Mouse (Mus musculus) small intestine, adult 2 months (tissue): ENCODE data around the gene Pank2. TPM values are rescaled to one million over a fixed set of nuclear protein-coding genes. Genes with fewer than 3 reads are reported as not detected.
"Not testable (repeated sequence)": the region's sequence is repeated elsewhere in the genome, so short reads cannot be mapped to it uniquely, and the experiment has no call there.

ENCODE experiments used
- H3K27ac ChIP-seq: fragments of 200-500 bp; 2 replicates; pipeline ENCODE4 v1.5.1; 2012; ENCODE audit warnings: low read depth, low read length, control low read depth, inconsistent platforms; ENCODE audit not compliant: insufficient read depth
- H3K27me3 ChIP-seq: fragments of 200-500 bp; 2 replicates; pipeline ENCODE4 v1.6.1; 2012; ENCODE audit warnings: mild to moderate bottlenecking, moderate library complexity, low read length, inconsistent platforms; ENCODE audit not compliant: control insufficient read depth, insufficient read depth
- H3K36me3 ChIP-seq: fragments of 200-500 bp; 2 replicates; pipeline ENCODE4 v1.6.1; 2012; ENCODE audit warnings: mild to moderate bottlenecking, low read length, control low read depth, inconsistent platforms; ENCODE audit not compliant: control insufficient read depth, insufficient read depth
- H3K4me1 ChIP-seq: fragments of 200-500 bp; 2 replicates; pipeline ENCODE4 v1.6.1; 2012; ENCODE audit warnings: low read length, inconsistent platforms, mixed read lengths; ENCODE audit not compliant: control insufficient read depth, insufficient read depth, insufficient read length
- H3K4me3 ChIP-seq: fragments of 200-500 bp; 2 replicates; pipeline ENCODE4 v1.5.1; 2012; ENCODE audit warnings: low read depth, mild to moderate bottlenecking, control low read depth, inconsistent platforms, low read length, moderate library complexity
- CTCF ChIP-seq: fragments of 200-500 bp; IDR thresholded peaks from 2 replicates; pipeline ENCODE4 v1.5.1; 2012; ENCODE audit warnings: low read depth, mild to moderate bottlenecking, control low read depth, inconsistent platforms, low read length, moderate library complexity, mixed read lengths; ENCODE audit not compliant: insufficient replicate concordance, insufficient read length; ENCODE audit errors: extremely low read depth
- POLR2A ChIP-seq: fragments of 200-500 bp; IDR thresholded peaks from 2 replicates; pipeline ENCODE4 v1.6.1; 2012; ENCODE audit warnings: low read depth, mild to moderate bottlenecking, control low read depth, inconsistent platforms, low read length, moderate library complexity
- WGBS: fragments of 180-500 bp; shearing (Covaris S2); methylation state at CpG from one replicate; pipeline ENCODE4 v1.1.7; 2018; 5-methylcytosine and 5-hydroxymethylcytosine counted together
- polyA plus RNA-seq: library from polyadenylated mRNA; depleted of rRNA; stranded (reverse); fragments of >200 nt; gene quantifications from 2 replicates; pipeline ENCODE4 v1.2.3, GENCODE M21; 2012

Gene Pank2
- polyA plus RNA-seq, 1 experiment = 11.1 TPM

DNA sequence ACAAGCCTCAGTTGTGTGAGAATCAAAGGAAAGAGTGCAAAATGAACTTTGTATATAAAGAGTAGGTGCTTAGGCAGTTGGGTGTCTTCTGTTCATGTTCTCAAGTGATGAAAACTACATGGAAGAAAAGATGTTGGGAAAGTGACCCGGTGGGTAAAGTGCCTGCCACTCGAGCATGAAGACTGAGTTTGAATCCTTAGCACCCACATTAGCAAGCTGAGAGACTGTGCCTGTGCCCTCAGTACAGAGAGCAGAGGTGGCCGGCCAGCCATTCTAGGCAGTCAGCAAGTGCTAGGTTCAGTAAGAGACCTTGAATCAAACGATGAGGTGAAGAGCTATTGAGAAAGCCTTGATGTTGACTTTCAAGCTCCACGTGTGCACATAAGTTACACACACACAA lies 14.4 kb downstream of the Pank2 start:
- Histone ChIP-seq H3K36me3 (peaks cover 49% of the 10 kb centered on the region), H3K27ac (no peak overlapping the region), H3K4me3 (no peak overlapping the region), H3K4me1 (no peaks in the 10 kb centered on the region), H3K27me3 (no peaks in the 10 kb centered on the region)
- WGBS = 85% methylated on average over 5 of the region's 5 CpGs
- TF ChIP-seq CTCF (no peak), POLR2A (no peak)

DNA sequence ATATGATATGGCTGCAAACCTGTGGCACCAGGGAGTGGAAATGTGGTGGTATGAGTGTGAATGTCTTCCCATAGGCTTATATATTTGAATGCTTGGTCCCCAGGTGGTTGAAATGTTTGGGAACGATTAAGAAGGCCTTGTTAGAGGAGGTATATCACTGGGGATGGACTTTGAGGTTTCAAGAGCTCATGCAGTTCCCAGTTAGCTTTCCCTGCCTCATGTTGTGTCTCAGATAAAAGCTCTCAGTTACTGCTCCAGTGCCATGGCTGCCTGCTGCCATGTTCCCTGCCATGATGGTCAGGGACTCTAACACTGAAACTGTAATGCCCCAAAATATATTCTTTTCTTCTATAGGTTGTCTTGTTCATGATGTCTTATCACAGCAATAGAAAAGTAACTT lies 19.3 kb downstream of the Pank2 start:
- H3K36me3 ChIP-seq = peaks cover 37% of the 10 kb centered on the region
- no peak overlapping the region for H3K4me3 ChIP-seq
- WGBS = 88% methylated on average over 1 of the region's 1 CpGs

DNA sequence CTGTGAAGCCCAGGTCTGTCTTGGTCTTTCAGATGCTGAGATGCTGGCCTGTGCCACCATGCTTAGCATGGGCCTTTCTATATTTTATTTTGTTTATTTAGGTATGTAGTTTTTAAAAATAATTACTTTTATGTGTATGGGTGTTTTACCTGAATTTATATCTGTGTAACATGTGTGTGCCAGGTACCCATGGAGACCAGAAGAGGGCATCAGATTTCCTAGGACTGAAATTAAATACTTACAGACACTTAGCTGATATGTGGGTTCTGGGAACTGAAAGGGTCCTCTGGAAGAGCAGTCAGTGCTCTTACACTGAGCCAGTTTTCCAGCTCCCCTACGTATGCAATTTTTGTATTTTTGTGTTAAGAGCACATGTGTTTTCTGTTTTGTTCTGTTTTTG lies 24.0 kb downstream of the Pank2 start:
- Histone ChIP-seq H3K36me3 (peaks cover 38% of the 10 kb centered on the region), H3K4me1 (no peaks in the 10 kb centered on the region), H3K27ac (no peak overlapping the region), H3K4me3 (no peak overlapping the region), H3K27me3 (no peaks in the 10 kb centered on the region)
- TF ChIP-seq POLR2A (no peak), CTCF (no peak)
- WGBS = 90% methylated on average over 1 of the region's 1 CpGs

More for the DNA sequence above, 19.3 kb downstream of the Pank2 start:
- Histone ChIP-seq H3K27me3 (no peaks in the 10 kb centered on the region), H3K27ac (no peak overlapping the region), H3K4me1 (no peaks in the 10 kb centered on the region)
- TF ChIP-seq POLR2A (no peak), CTCF (no peak)

DNA sequence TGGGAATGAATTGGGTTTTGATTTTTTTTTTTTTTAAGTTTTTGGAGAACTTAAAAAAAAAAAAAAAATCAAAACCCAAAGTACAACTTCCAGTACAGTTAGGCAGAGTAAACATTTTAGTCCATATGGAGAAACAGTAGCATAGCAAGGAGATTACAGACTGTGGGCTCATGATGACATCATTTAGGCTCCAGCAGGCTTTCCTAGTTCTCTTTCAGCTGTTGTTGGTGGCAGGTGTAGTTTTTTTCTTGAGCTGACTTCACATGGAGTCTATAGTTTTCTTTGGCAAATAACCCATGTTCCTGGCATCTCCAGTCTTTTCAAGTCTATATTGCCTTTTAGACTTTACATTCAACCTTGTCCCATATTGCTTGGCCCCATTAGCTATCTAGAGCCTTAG lies 28.4 kb downstream of the Pank2 start:
- no peaks in the 10 kb centered on the region for H3K27me3 ChIP-seq
- H3K36me3 ChIP-seq = peaks cover 59% of the 10 kb centered on the region
- H3K4me3 ChIP-seq = no peak overlapping the region
- TF ChIP-seq POLR2A = no peak
- TF ChIP-seq CTCF = no peak
- H3K4me1 ChIP-seq = no peaks in the 10 kb centered on the region
- no peak overlapping the region for H3K27ac ChIP-seq

DNA sequence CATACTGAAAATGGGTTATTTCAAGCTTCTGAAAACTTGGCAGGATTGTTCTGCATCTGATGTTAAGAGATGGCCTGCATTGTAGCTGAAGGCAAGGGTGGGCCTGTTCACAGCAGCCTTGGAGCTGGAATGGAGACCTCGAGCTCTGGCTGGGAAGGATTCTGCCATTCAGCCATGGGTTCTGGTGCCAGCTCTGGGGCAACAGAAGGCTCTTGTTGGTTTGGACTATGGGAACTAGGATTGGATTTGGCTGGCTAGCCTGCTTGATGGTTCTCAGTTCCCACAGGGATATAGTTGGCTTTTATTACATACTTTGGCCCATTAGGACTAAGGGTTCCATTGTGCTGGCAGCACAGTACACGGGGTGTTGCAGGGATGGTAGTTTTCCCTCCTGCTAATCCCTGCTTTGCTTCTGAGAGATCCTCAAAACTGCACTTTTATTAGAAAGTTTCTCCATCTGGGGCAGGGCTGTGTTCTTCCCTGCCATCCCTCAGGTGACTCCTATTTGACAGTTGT lies 34.5 kb downstream of the Pank2 start:
- H3K27ac ChIP-seq = no peak overlapping the region
- no peak overlapping the region for H3K4me3 ChIP-seq
- peaks cover 48% of the 10 kb centered on the region for H3K36me3 ChIP-seq
- 92% methylated on average over 2 of the region's 2 CpGs for WGBS
- TF ChIP-seq POLR2A = no peak
- no peaks in the 10 kb centered on the region for H3K27me3 ChIP-seq
- no peaks in the 10 kb centered on the region for H3K4me1 ChIP-seq

DNA sequence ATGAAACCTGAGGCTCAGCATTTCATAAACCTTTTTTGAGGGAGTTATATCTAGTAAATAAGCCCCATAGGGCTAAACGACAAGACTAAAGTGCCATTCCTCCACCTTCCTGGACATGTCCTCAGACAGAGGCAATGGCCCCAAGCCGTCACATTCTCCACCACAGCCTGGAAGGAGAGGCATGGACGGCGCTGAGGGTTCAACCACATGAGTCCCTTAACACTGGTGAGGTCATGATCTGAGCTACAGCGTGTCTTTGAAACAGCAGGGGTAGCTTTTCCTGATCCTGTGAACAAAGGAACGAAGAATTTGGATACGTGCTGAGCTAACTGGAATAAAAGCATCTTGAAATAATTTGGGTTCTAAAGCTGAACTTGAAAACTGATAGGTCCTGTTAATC lies 36.4 kb downstream of the Pank2 start:
- WGBS = 88% methylated on average over 7 of the region's 7 CpGs
- not testable (repeated sequence) for H3K27ac ChIP-seq, H3K27me3 ChIP-seq, H3K4me3 ChIP-seq, H3K4me1 ChIP-seq
- H3K36me3 ChIP-seq = peaks cover 41% of the 10 kb centered on the region

DNA sequence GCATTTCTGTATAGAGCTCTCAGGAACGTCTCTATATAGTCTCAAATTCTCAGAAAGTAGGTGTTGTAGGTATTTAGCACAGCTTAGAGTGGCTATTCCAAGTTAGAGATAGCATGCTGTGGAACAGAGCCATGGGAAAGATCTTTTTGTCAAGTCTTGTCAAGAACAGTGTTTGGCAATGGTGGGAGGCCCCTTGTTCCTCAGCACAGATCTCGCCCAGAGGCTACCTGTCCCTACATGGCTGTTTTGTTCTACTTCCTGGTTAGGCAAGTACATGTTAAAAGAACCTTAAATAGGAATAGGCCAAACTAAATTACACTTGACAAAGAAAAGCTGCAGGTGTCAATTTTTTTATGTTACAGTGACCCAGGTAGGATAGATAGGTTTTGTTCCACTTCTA lies 38.2 kb downstream of the Pank2 start:
- no peak overlapping the region for H3K27ac ChIP-seq
- no peak overlapping the region for H3K4me3 ChIP-seq
- TF ChIP-seq CTCF (no peak), POLR2A (no peak)
- 87% methylated on average over 2 of the region's 2 CpGs for WGBS
- no peaks in the 10 kb centered on the region for H3K27me3 ChIP-seq
- H3K36me3 ChIP-seq = peaks cover 31% of the 10 kb centered on the region
- no peaks in the 10 kb centered on the region for H3K4me1 ChIP-seq

DNA sequence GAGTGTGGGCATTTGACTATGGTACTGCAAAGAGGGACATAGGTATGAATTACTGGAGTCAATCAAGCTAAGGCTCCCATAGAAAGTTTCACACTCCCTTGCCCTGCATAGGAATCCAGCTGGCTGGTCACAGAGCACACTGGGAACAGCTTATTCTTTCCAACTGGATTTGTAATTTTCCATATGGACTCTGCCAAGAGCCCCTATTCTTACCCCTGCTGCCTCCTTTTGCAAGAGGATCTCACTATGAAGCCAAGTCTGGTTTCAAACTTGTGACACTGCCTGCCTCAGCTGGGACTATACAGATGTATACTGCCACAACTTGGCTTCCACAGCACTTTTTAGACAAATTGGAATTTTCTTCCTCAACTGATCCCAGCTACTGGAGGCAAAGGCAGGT lies 39.3 kb downstream of the Pank2 start:
- Histone ChIP-seq H3K4me1 (no peaks in the 10 kb centered on the region), H3K27me3 (no peaks in the 10 kb centered on the region), H3K27ac (no peak overlapping the region), H3K4me3 (no peak overlapping the region), H3K36me3 (peaks cover 22% of the 10 kb centered on the region)
- TF ChIP-seq CTCF (no peak), POLR2A (no peak)
